Mouse (Mus musculus): Measurements from ENCODE around the gene Lrrc46. TPM values are rescaled to one million over a fixed set of nuclear protein-coding genes. Genes with fewer than 3 reads are reported as not detected.

The Lrrc46 gene
- total RNA-seq, 2 experiments from 2014 or later = 0.74 to 0.86 TPM

- DNase-seq (ENCODE audit: low spot score in 2 of 2) = peak; percentile 69 to 77
Measured at GRCm38 (mm10) chr11:97050216-97050943, 9.2 kb upstream of the Lrrc46 start, which contains the start of gene Osbpl7. Gene Osbpl7 (plus strand): TSS chr11:97050628.

- no peak for DNase-seq (ENCODE audit: low spot score in 2 of 2)
Measured at GRCm38 (mm10) chr11:97049492-97050085, 8.4 kb upstream of the Lrrc46 start.

GRCm38 (mm10) chr11:97048090-97048650 is 7.0 kb upstream of the Lrrc46 start:
- DNase-seq (ENCODE audit: low spot score in 2 of 2) = no peak

- no peak for DNase-seq (ENCODE audit: low spot score in 2 of 2)
Measured at GRCm38 (mm10) chr11:97045861-97046260, 4.7 kb upstream of the Lrrc46 start.

GRCm38 (mm10) chr11:97044902-97045301 is 3.7 kb upstream of the Lrrc46 start:
- DNase-seq (ENCODE audit: low spot score in 2 of 2) = no peak

GRCm38 (mm10) chr11:97040301-97041021 is 746 bp downstream of the Lrrc46 start:
- DNase-seq (ENCODE audit: low spot score in 2 of 2) = no peak

GRCm38 (mm10) chr11:97038881-97039280 is 2.3 kb downstream of the Lrrc46 start:
- no peak for DNase-seq (ENCODE audit: low spot score in 2 of 2)

- no peak for DNase-seq (ENCODE audit: low spot score in 2 of 2)
Measured at GRCm38 (mm10) chr11:97036141-97036540, 5.1 kb downstream of the Lrrc46 start.

- DNase-seq (ENCODE audit: low spot score in 2 of 2) = no peak
Measured at GRCm38 (mm10) chr11:97033781-97034180, 7.4 kb downstream of the Lrrc46 start.

GRCm38 (mm10) chr11:97032499-97032898 is 8.7 kb downstream of the Lrrc46 start:
- DNase-seq (ENCODE audit: low spot score in 2 of 2) = no peak

- DNase-seq (ENCODE audit: low spot score in 2 of 2) = no peak
Measured at GRCm38 (mm10) chr11:97031977-97032376, 9.2 kb downstream of the Lrrc46 start.

- DNase-seq (ENCODE audit: low spot score in 2 of 2) = no peak
Measured at GRCm38 (mm10) chr11:97030426-97030825, 10.8 kb downstream of the Lrrc46 start.

GRCm38 (mm10) chr11:97029686-97030417 is 11.4 kb downstream of the Lrrc46 start, which contains the start of gene Scrn2:
Gene Scrn2 (plus strand): TSS chr11:97029938.
- peak; percentile 63 to 70 for DNase-seq (ENCODE audit: low spot score in 2 of 2)

GRCm38 (mm10) chr11:97025721-97026344 is 15.4 kb downstream of the Lrrc46 start:
- peak; percentile 76 to 79 for DNase-seq (ENCODE audit: low spot score in 2 of 2)

GRCm38 (mm10) chr11:97024977-97025376 is 16.2 kb downstream of the Lrrc46 start:
- no peak for DNase-seq (ENCODE audit: low spot score in 2 of 2)

- DNase-seq (ENCODE audit: low spot score in 2 of 2) = peak; percentile 55 to 65
Measured at GRCm38 (mm10) chr11:97021873-97022484, 19.2 kb downstream of the Lrrc46 start.

GRCm38 (mm10) chr11:97021121-97021765 is 20.0 kb downstream of the Lrrc46 start:
- no peak for DNase-seq (ENCODE audit: low spot score in 2 of 2)

GRCm38 (mm10) chr11:97019345-97019708 is 21.9 kb downstream of the Lrrc46 start:
- no peak for DNase-seq (ENCODE audit: low spot score in 2 of 2)

GRCm38 (mm10) chr11:97018583-97019344 is 22.4 kb downstream of the Lrrc46 start:
- DNase-seq (ENCODE audit: low spot score in 2 of 2) = no peak
